Mouse (Mus musculus): ENCODE data around the gene Jazf1. TPM values are rescaled to one million over a fixed set of nuclear protein-coding genes. Genes with fewer than 3 reads are reported as not detected.

Gene Jazf1
- polyA plus RNA-seq, 1 experiment from 2014 or later: 3.2 TPM

DNA sequence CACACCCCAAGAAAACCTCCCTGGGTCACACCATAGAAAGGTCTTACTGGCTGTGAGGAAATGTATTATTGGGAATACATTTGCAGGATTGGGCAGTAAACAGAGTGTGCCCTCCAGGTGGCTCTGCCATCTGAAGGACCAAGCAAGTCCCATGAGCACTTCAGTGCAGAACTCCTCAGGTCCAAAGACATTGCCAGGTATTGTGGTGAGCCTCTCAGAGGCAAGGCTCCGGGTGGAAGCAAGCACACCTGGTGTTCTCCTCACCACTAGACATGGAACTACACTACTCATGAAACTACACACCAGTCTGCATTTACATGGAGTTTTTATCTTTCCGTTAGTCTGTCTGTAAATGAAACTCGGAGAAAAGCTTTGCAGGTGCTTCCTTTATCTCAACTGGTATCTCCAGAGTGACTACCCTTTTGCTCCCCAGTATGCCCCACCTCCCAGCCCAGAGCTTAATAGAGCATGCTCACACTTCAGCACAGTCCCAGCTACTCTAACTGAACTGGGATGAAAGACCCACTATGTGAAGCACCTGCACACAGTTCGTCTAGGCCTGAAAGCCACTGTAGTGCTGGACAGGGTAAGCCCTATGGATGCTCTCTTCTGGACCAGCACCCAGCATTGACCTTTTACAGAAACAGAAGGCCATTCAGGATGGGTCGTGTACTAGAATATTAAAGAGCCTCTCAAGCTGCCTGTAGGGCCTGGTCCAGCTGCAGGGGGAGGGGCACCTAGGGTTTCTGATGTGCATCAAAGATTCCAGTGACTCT lies 156.1 kb downstream of the Jazf1 start:
- 72% methylated on average over 5 of the region's 5 CpGs for WGBS
- no peak overlapping the region for H3K9ac ChIP-seq (ENCODE audit: low read depth, low read length)
- H3K4me1 ChIP-seq (replicated peaks; ENCODE audit: insufficient read depth, low read length): no peaks in the 10 kb centered on the region
- no peak for DNase-seq (ENCODE audit: low spot score)
- H3K27me3 ChIP-seq (ENCODE audit: insufficient read depth, low read length): no peaks in the 10 kb centered on the region
- no peak overlapping the region for H3K27ac ChIP-seq
- H3K36me3 ChIP-seq (ENCODE audit: insufficient read depth, low read length): no peaks in the 10 kb centered on the region
- H3K9me3 ChIP-seq (replicated peaks; ENCODE audit: low read length): no peaks in the 10 kb centered on the region
- no peak for ATAC-seq (replicated peaks; ENCODE audit: low FRiP score, low read depth)
- H3K4me2 ChIP-seq (ENCODE audit: low read length): no peak overlapping the region
- H3K4me3 ChIP-seq (replicated peaks; ENCODE audit: low read depth, low read length): no peak overlapping the region
- no peak for TF ChIP-seq CTCF (IDR thresholded peaks at IDR 0.05; ENCODE audit: low read depth)

DNA sequence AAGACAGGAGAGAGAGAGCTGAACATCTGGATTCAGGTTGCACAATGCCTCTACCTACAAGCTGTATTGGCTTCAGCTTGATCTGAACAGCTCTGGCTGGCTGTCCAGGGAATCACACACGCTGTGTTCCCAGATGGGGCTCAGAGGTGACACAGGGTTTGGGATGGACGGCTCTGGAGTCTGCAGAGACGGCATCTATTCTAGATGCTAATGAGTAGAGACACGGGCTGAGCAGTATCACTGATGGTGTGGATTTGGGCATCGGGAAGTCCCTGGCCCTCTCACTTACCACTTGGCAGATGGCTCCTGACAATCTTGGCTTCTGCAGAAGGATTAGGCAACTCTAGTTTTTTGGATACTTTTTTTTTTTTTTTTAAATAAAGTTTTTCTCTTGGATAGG lies 161.6 kb downstream of the Jazf1 start:
- H3K36me3 ChIP-seq (ENCODE audit: insufficient read depth, low read length): no peaks in the 10 kb centered on the region
- ATAC-seq (replicated peaks; ENCODE audit: low FRiP score, low read depth) (no peak), DNase-seq (ENCODE audit: low spot score) (no peak)
- H3K27me3 ChIP-seq (ENCODE audit: insufficient read depth, low read length): no peaks in the 10 kb centered on the region
- no peak overlapping the region for H3K9ac ChIP-seq (ENCODE audit: low read depth, low read length)
- no peak for TF ChIP-seq CTCF (IDR thresholded peaks at IDR 0.05; ENCODE audit: low read depth)
- no peak overlapping the region for H3K4me2 ChIP-seq (ENCODE audit: low read length)
- H3K4me3 ChIP-seq (replicated peaks; ENCODE audit: low read depth, low read length): no peak overlapping the region
- WGBS: 80% methylated on average over 5 of the region's 5 CpGs
- H3K27ac ChIP-seq: no peak overlapping the region
- no peaks in the 10 kb centered on the region for H3K4me1 ChIP-seq (replicated peaks; ENCODE audit: insufficient read depth, low read length)
- H3K9me3 ChIP-seq (replicated peaks; ENCODE audit: low read length): no peaks in the 10 kb centered on the region

DNA sequence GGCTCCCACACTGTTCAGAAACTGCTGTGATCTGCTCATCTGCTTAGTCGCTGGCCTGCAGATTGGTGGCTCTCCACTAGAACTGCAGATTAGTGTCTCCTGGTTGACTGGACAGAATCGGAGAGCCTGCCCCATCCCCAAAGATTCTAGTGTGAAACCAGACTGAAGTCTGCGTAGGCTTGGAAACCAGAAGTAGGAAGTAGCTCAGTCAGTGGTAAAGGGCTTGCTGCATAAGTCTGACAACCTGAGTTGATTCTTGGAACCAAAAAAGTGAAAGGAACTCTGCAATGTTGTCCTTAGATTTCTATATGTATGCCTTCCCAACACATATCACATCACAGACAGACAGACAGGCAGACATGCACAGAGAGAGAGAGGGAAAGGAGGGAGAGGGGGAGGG lies 163.3 kb downstream of the Jazf1 start:
- DNase-seq (ENCODE audit: low spot score) (no peak), ATAC-seq (replicated peaks; ENCODE audit: low FRiP score, low read depth) (no peak)
- Histone ChIP-seq H3K9ac (ENCODE audit: low read depth, low read length) (no peak overlapping the region), H3K9me3 (replicated peaks; ENCODE audit: low read length) (no peaks in the 10 kb centered on the region), H3K4me1 (replicated peaks; ENCODE audit: insufficient read depth, low read length) (no peaks in the 10 kb centered on the region), H3K36me3 (ENCODE audit: insufficient read depth, low read length) (no peaks in the 10 kb centered on the region), H3K4me3 (replicated peaks; ENCODE audit: low read depth, low read length) (no peak overlapping the region), H3K27me3 (ENCODE audit: insufficient read depth, low read length) (no peaks in the 10 kb centered on the region), H3K4me2 (ENCODE audit: low read length) (no peak overlapping the region), H3K27ac (no peak overlapping the region)
- TF ChIP-seq CTCF (IDR thresholded peaks at IDR 0.05; ENCODE audit: low read depth): no peak
- WGBS: 68% methylated on average over 3 of the region's 3 CpGs

DNA sequence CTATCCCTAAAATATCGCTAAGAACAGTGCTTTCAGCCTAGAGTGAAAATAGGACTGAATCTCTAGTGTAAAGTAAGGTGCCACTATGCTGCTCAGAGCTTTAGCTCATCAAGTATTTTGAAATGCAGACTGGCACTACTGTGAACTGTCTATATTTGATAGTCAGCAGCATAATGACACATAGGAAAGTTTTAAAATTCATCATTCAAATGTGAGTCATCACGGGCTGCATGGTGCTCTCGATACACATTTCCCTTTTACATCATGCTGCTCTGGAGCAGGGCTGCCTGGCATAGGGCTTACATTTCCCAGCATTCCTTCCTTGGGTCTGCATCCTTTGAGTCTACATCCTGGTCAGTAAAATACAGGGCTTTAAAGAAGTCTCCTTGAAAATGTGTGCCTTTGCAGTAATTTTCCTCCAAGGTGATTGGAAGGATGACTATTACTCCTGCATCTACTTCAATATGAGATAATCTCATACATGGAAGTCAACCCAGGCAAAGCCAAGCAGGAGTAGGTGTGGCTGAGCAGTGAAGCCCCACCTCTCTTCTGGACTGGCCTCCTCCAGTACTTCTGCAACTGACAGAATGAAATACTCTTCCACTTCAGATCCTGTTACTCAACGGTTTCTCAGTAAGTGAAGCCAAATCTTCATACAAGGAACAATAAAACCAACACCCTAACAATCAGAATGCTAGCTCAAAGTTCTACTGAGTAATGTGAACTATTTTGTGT lies 165.0 kb downstream of the Jazf1 start:
- WGBS: 68% methylated on average over 4 of the region's 4 CpGs
- Histone ChIP-seq H3K9me3 (replicated peaks; ENCODE audit: low read length) (no peaks in the 10 kb centered on the region), H3K36me3 (ENCODE audit: insufficient read depth, low read length) (no peaks in the 10 kb centered on the region), H3K4me1 (replicated peaks; ENCODE audit: insufficient read depth, low read length) (no peaks in the 10 kb centered on the region), H3K27ac (no peak overlapping the region), H3K9ac (ENCODE audit: low read depth, low read length) (no peak overlapping the region), H3K4me2 (ENCODE audit: low read length) (no peak overlapping the region), H3K4me3 (replicated peaks; ENCODE audit: low read depth, low read length) (no peak overlapping the region), H3K27me3 (ENCODE audit: insufficient read depth, low read length) (no peaks in the 10 kb centered on the region)
- ATAC-seq (replicated peaks; ENCODE audit: low FRiP score, low read depth) (no peak), DNase-seq (ENCODE audit: low spot score) (no peak)
- no peak for TF ChIP-seq CTCF (IDR thresholded peaks at IDR 0.05; ENCODE audit: low read depth)

DNA sequence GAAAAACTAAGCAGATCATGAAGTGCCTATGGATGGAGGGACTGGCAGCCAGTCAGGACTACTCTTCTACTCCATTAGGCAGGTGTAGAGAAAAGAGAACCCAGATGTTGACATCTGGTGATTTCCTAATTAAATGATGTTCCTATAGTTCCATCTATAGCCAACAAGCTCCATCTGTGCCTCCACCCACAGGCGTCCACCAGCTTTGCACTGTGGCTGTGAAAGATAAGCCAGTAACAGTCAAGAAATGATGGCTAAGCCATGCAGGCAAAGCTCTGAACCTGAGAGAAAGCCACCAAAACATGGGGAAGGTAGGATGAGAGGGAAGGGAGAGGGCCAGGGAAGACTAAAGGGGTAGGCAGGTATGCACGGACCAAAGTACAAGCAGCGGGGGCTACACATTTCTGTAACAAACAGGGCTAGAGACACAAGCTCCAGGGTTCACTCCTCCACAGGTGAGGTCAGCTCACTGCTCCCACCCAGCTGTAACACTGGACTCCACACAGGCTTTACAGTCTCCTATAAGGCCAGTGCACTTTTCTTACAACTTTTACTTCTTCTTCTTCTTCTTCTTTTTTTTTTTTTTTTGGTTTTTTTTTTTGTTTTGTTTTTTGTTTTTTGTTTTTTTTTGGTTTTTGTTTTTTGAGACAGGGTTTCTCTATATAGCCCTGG lies 168.7 kb downstream of the Jazf1 start:
- Histone ChIP-seq H3K27ac (no peak overlapping the region), H3K9ac (ENCODE audit: low read depth, low read length) (no peak overlapping the region), H3K4me2 (ENCODE audit: low read length) (no peak overlapping the region), H3K4me3 (replicated peaks; ENCODE audit: low read depth, low read length) (no peak overlapping the region), H3K9me3 (replicated peaks; ENCODE audit: low read length) (no peaks in the 10 kb centered on the region), H3K36me3 (ENCODE audit: insufficient read depth, low read length) (no peaks in the 10 kb centered on the region), H3K4me1 (replicated peaks; ENCODE audit: insufficient read depth, low read length) (no peaks in the 10 kb centered on the region; the same call in 1 of the 2 replicates), H3K27me3 (ENCODE audit: insufficient read depth, low read length) (no peaks in the 10 kb centered on the region)
- DNase-seq (ENCODE audit: low spot score) (no peak), ATAC-seq (replicated peaks; ENCODE audit: low FRiP score, low read depth) (no peak)
- no peak for TF ChIP-seq CTCF (IDR thresholded peaks at IDR 0.05; ENCODE audit: low read depth)
- 83% methylated on average over 3 of the region's 3 CpGs for WGBS

DNA sequence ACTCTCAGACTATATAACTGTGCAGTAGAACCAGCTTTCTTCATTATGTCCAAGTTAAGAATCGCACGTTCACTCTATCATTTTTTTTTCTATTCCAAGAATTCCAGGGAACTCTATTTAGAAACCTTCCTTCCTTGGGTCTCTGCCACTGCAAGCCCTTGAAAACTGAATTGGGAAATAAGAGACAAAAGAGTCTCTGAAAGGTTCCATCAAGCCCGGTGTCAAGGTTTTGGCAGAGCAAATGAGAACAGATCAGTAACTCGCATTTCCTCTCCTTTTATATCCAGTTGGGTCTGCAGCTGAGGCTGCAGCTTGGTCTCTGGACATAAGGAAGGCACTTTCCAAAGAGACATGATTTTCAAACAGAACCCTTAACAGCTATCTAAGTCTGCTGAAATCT lies 173.4 kb downstream of the Jazf1 start:
- Histone ChIP-seq H3K9ac (ENCODE audit: low read depth, low read length) (no peak overlapping the region), H3K36me3 (ENCODE audit: insufficient read depth, low read length) (no peaks in the 10 kb centered on the region), H3K9me3 (replicated peaks; ENCODE audit: low read length) (no peaks in the 10 kb centered on the region), H3K4me1 (replicated peaks; ENCODE audit: insufficient read depth, low read length) (no peaks in the 10 kb centered on the region; the same call in 1 of the 2 replicates), H3K4me2 (ENCODE audit: low read length) (no peak overlapping the region), H3K4me3 (replicated peaks; ENCODE audit: low read depth, low read length) (no peak overlapping the region), H3K27ac (no peak overlapping the region), H3K27me3 (ENCODE audit: insufficient read depth, low read length) (no peaks in the 10 kb centered on the region)
- no peak for TF ChIP-seq CTCF (IDR thresholded peaks at IDR 0.05; ENCODE audit: low read depth)
- 85% methylated on average over 4 of the region's 4 CpGs for WGBS
- DNase-seq (ENCODE audit: low spot score) (no peak), ATAC-seq (replicated peaks; ENCODE audit: low FRiP score, low read depth) (no peak)

All from kidney, postnatal 0 days (tissue).